Comparison of ENCODE assay signal across 8 mouse cellular contexts in genomic region chr16:39056061-39056460, GRCm38 (mm10).
DNase-seq lines count a peak whose midpoint lies in the region; ATAC-seq and TF ChIP-seq lines count a peak whose summit lies in the region.

No protein-coding gene starts in this region.

- H3K9ac ChIP-seq in CH12.LX (ENCODE audit: insufficient read depth, low read depth): no peak overlapping the region
- no peak overlapping the region for H3K9ac ChIP-seq in hindbrain, postnatal 0 days (replicated peaks; ENCODE audit: low read length)

- H3K36me3 ChIP-seq in CH12.LX (replicated peaks in 1 of 2; ENCODE audit: control insufficient read depth in 1 of 2, insufficient read depth in 1 of 2, low read length in 1 of 2): no peaks in the 10 kb centered on the region
- no peaks in the 10 kb centered on the region for H3K36me3 ChIP-seq in hindbrain, postnatal 0 days (ENCODE audit: insufficient read depth, low read length)
- H3K36me3 ChIP-seq in limb, embryonic 10.5 days: no peaks in the 10 kb centered on the region

- dilution Hi-C loops in CH12.LX (cut with MboI; ENCODE audit: extremely low pct_ligation_motif_present, extremely low pct_unique_long_range_greater_than_20kb, low sequenced_read_pairs): no loop called here

- no peak for TF ChIP-seq EP300 in CH12.LX (IDR thresholded peaks at IDR 0.05; ENCODE audit: low read length)

- H3K79me2 ChIP-seq in CH12.LX (replicated peaks; ENCODE audit: control insufficient read depth, extremely low read depth, insufficient read depth, poor library complexity, severe bottlenecking): no peaks in the 10 kb centered on the region

- TF ChIP-seq CTCF in CH12.LX (conservative IDR thresholded peaks at IDR 0.05 in 1 of 2, IDR thresholded peaks at IDR 0.05 in 1 of 2; ENCODE audit: low read depth in 2 of 2, low read length in 2 of 2): peak; percentile 56 to 79; a peak in 3 of 4 replicates
- TF ChIP-seq CTCF in hindbrain, postnatal 0 days (IDR thresholded peaks at IDR 0.05; ENCODE audit: low read depth): peak; percentile 79

- H3K27me3 ChIP-seq in CH12.LX (replicated peaks): no peaks in the 10 kb centered on the region
- H3K27me3 ChIP-seq in hindbrain, postnatal 0 days (ENCODE audit: insufficient read depth, low read length): no peaks in the 10 kb centered on the region
- 0 out of 2 replicates have a peak, but pooled peaks cover 4% of the 10 kb centered on the region for H3K27me3 ChIP-seq in limb, embryonic 10.5 days (ENCODE audit: low read depth, poor library complexity, severe bottlenecking)

- TF ChIP-seq POLR2A in CH12.LX (IDR thresholded peaks at IDR 0.05; ENCODE audit: low read depth, low read length): no peak

- DNase-seq in frontal cortex, postnatal 25 days (ENCODE audit: low spot score in 2 of 2): no peak
- peak; percentile 71 for DNase-seq in CH12.LX (ENCODE audit: extremely low read depth)
- DNase-seq in cerebellum, postnatal 10 days: peak; percentile 64 to 76
- DNase-seq in hindbrain, postnatal 0 days (ENCODE audit: low spot score): peak; percentile 65
- DNase-seq in limb, embryonic 10.5 days (ENCODE audit: low spot score): peak; percentile 53
- DNase-seq in retina, postnatal 1 day: peak; percentile 84
- DNase-seq in thymus, postnatal 25 days: no peak

- no peak overlapping the region for H3K4me2 ChIP-seq in CH12.LX (ENCODE audit: insufficient read depth, low read depth, poor library complexity, severe bottlenecking)
- no peak overlapping the region for H3K4me2 ChIP-seq in hindbrain, postnatal 0 days (ENCODE audit: low read depth, low read length)

- 23% methylated on average over 6 of the region's 6 CpGs for WGBS in hindbrain, postnatal 0 days
- WGBS in limb, embryonic 10.5 days: 20% methylated on average over 6 of the region's 6 CpGs

- no peak overlapping the region for H3K4me3 ChIP-seq in CH12.LX (replicated peaks in 1 of 3; ENCODE audit: low read depth in 2 of 3, low read length in 2 of 3, poor library complexity in 1 of 3)
- no peak overlapping the region for H3K4me3 ChIP-seq in hindbrain, postnatal 0 days (ENCODE audit: low read length)
- no peak overlapping the region for H3K4me3 ChIP-seq in limb, embryonic 10.5 days

- H3K27ac ChIP-seq in CH12.LX (ENCODE audit: insufficient read depth, low read depth): no peak overlapping the region
- no peak overlapping the region for H3K27ac ChIP-seq in hindbrain, postnatal 0 days
- H3K27ac ChIP-seq in limb, embryonic 10.5 days: no peak overlapping the region

- H3K4me1 ChIP-seq in CH12.LX (ENCODE audit: control insufficient read depth in 1 of 2, insufficient read depth in 2 of 2): no peaks in the 10 kb centered on the region
- H3K4me1 ChIP-seq in hindbrain, postnatal 0 days (ENCODE audit: insufficient read depth, low read length): no peaks in the 10 kb centered on the region
- H3K4me1 ChIP-seq in limb, embryonic 10.5 days: peaks cover 10% of the 10 kb centered on the region; the same call in 1 of the 2 replicates

- peaks cover 3% of the 10 kb centered on the region for H3K9me3 ChIP-seq in CH12.LX (replicated peaks; ENCODE audit: low read length)
- H3K9me3 ChIP-seq in hindbrain, postnatal 0 days (ENCODE audit: low read length): no peaks in the 10 kb centered on the region
- H3K9me3 ChIP-seq in limb, embryonic 10.5 days (replicated peaks): no peaks in the 10 kb centered on the region

- peak; percentile 95 for ATAC-seq in frontal cortex, adult (ENCODE audit: low TSS enrichment)
- ATAC-seq in hindbrain, postnatal 0 days: 0 out of 2 replicates have a peak, but pooled peaks have one; percentile 61

- TF ChIP-seq RAD21 in CH12.LX (IDR thresholded peaks at IDR 0.05; ENCODE audit: low read depth, low read length): peak; percentile 35

- in situ Hi-C loops in CH12.LX (cut with MboI; ENCODE audit: low pct_ligation_motif_present, low pct_unique_long_range_greater_than_20kb, low sequenced_read_pairs): loop anchor here (10.0 kb wide), 1 partner anchor 201 kb away; no protein-coding TSS in a partner anchor

TF ChIP-seq in CH12.LX, 34 proteins besides CTCF, POLR2A, EP300 and RAD21:
- TF ChIP-seq KAT2A (IDR thresholded peaks at IDR 0.05; ENCODE audit: insufficient replicate concordance, low read length): no peak
- peak; percentile 48 for TF ChIP-seq SMC3 (IDR thresholded peaks at IDR 0.05; ENCODE audit: low read depth, low read length)

Comparison
In these comparisons a context has a peak if more than half of its experiments do, and no peak if none do; other contexts are left out.
1. DNase-seq: peak in CH12.LX (single experiment), cerebellum, postnatal 10 days (2 of 2), hindbrain, postnatal 0 days (single experiment), limb, embryonic 10.5 days (single experiment) and retina, postnatal 1 day (single experiment); none in frontal cortex, postnatal 25 days (0 of 2) and thymus, postnatal 25 days (single experiment).